Mouse (Mus musculus): ENCODE measurements around the gene Stk11. TPM values are rescaled to one million over a fixed set of nuclear protein-coding genes. Genes with fewer than 3 reads are reported as not detected.
A peak's percentile ranks its signal among the peaks of the same experiment; 100 is the strongest.

Gene Stk11
- total and polyA plus RNA-seq, 3 experiments: 47.4 to 94.9 (median 65.9) TPM

DNA sequence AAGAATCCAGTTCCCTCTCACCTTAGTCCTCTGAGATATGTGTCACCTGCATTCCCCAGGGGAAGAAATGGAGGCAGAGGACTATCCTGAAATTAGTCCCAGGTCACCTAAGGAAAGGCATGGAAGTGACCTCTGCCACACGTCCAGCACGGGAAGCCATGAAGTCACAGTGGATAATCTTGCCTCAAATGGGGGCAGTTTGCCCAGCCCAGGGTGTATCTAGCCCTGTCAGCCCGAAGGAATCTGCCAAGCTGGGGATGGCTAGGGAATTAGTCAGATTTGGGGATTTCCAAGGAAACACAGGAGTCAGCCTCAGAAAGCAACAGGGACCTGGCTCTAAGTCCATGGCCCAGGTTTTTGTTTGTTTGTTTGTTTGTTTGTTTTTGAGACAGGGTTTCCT, 11.4 kb upstream of the Stk11 start:
- in situ Hi-C loops (cut with MboI; ENCODE audit: low pct_ligation_motif_present, low pct_unique_long_range_greater_than_20kb, low sequenced_read_pairs) (no loop called here), dilution Hi-C loops (cut with MboI; ENCODE audit: extremely low pct_ligation_motif_present, extremely low pct_unique_long_range_greater_than_20kb, low sequenced_read_pairs) (no loop called here)
- no peak for TF ChIP-seq NELFE (IDR thresholded peaks at IDR 0.05; ENCODE audit: low read depth, low read length)
- no peak for TF ChIP-seq USF2 (conservative IDR thresholded peaks at IDR 0.05; ENCODE audit: low read depth, low read length)
- no peak for TF ChIP-seq KAT2A (IDR thresholded peaks at IDR 0.05; ENCODE audit: insufficient replicate concordance, low read length)
- no peak for TF ChIP-seq JUN (IDR thresholded peaks at IDR 0.05; ENCODE audit: insufficient read depth, low read depth, low read length)
- no peak for TF ChIP-seq CHD1 (IDR thresholded peaks at IDR 0.05; ENCODE audit: low read depth, low read length)
- TF ChIP-seq SMC3 (IDR thresholded peaks at IDR 0.05; ENCODE audit: low read depth, low read length): no peak
- no peak overlapping the region for H3K4me3 ChIP-seq (replicated peaks in 1 of 3; ENCODE audit: low read depth in 2 of 3, low read length in 2 of 3, poor library complexity in 1 of 3)
- no peak overlapping the region for H3K4me2 ChIP-seq (ENCODE audit: insufficient read depth, low read depth, poor library complexity, severe bottlenecking)
- H3K36me3 ChIP-seq (replicated peaks in 1 of 2; ENCODE audit: control insufficient read depth in 1 of 2, insufficient read depth in 1 of 2, low read length in 1 of 2): peaks cover 0 to 17% of the 10 kb centered on the region in 2 experiments
- H3K9ac ChIP-seq (ENCODE audit: insufficient read depth, low read depth): no peak overlapping the region
- H3K27me3 ChIP-seq (replicated peaks): no peaks in the 10 kb centered on the region
- no peak overlapping the region for H3K27ac ChIP-seq (ENCODE audit: insufficient read depth, low read depth)
- DNase-seq (ENCODE audit: extremely low read depth): no peak
- no peaks in the 10 kb centered on the region for H3K9me3 ChIP-seq (replicated peaks; ENCODE audit: low read length)
- peaks cover 28% of the 10 kb centered on the region for H3K79me2 ChIP-seq (replicated peaks; ENCODE audit: control insufficient read depth, extremely low read depth, insufficient read depth, poor library complexity, severe bottlenecking)
- H3K4me1 ChIP-seq (ENCODE audit: control insufficient read depth in 1 of 2, insufficient read depth in 2 of 2): peaks cover 23 to 63% of the 10 kb centered on the region in 2 experiments

DNA sequence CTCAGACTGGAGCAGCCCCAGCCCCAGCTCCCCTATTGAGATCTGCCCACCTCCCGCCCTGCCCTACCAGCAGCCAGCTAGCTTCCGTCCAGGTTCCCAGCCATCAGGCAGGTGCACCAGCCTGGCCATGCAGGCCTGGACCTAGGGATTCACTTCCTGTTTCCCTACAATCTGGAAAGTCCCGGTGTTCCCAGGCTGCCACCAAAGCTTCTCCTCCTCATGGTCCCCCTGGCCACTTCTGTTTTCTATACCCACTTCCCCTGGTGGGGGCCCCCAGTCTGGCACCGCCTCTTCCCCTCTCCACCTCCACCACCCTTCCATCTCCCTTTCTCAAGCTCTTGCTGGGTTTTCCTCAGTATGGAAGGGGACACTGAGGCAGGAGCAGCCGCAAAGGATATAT, 10.1 kb upstream of the Stk11 start, which contains the start of gene Sbno2:
Gene Sbno2, minus strand, starts transcription at position 112 of the 400 bp plus-strand sequence.
- Histone ChIP-seq H3K4me2 (ENCODE audit: insufficient read depth, low read depth, poor library complexity, severe bottlenecking) (0 out of 2 replicates have a peak within 1 kb of the TSS, but pooled peaks have one; percentile 27), H3K4me3 (replicated peaks in 1 of 3; ENCODE audit: low read depth in 2 of 3, low read length in 2 of 3, poor library complexity in 1 of 3) (no peak within 1 kb of the TSS), H3K27ac (ENCODE audit: insufficient read depth, low read depth) (no peak within 1 kb of the TSS), H3K9ac (ENCODE audit: insufficient read depth, low read depth) (no peak within 1 kb of the TSS), H3K27me3 (replicated peaks) (no peaks in the 10 kb centered on the region), H3K79me2 (replicated peaks; ENCODE audit: control insufficient read depth, extremely low read depth, insufficient read depth, poor library complexity, severe bottlenecking) (peaks cover 18% of the 10 kb centered on the region), H3K36me3 (replicated peaks in 1 of 2; ENCODE audit: control insufficient read depth in 1 of 2, insufficient read depth in 1 of 2, low read length in 1 of 2) (peaks cover 0 to 5% of the 10 kb centered on the region in 2 experiments), H3K9me3 (replicated peaks; ENCODE audit: low read length) (no peaks in the 10 kb centered on the region), H3K4me1 (ENCODE audit: control insufficient read depth in 1 of 2, insufficient read depth in 2 of 2) (peaks cover 14 to 54% of the 10 kb centered on the region in 2 experiments)
- dilution Hi-C loops (cut with MboI; ENCODE audit: extremely low pct_ligation_motif_present, extremely low pct_unique_long_range_greater_than_20kb, low sequenced_read_pairs) (no loop called here), in situ Hi-C loops (cut with MboI; ENCODE audit: low pct_ligation_motif_present, low pct_unique_long_range_greater_than_20kb, low sequenced_read_pairs) (no loop called here)
- TF ChIP-seq IRF4 (IDR thresholded peaks at IDR 0.05; ENCODE audit: low read depth, low read length) (0 out of 2 replicates have a peak, but pooled peaks have one; percentile 28), EP300 (IDR thresholded peaks at IDR 0.05; ENCODE audit: low read length) (peak; percentile 50; the same call in 1 of the 2 replicates), MAX (IDR thresholded peaks at IDR 0.05; ENCODE audit: low read length) (no peak), ELF1 (IDR thresholded peaks at IDR 0.05; ENCODE audit: low read depth, low read length) (0 out of 2 replicates have a peak, but pooled peaks have one; percentile 23), MYC (IDR thresholded peaks at IDR 0.05; ENCODE audit: low read depth, low read length) (0 out of 2 replicates have a peak, but pooled peaks have one; percentile 29), CHD2 (IDR thresholded peaks at IDR 0.05; ENCODE audit: low read length) (no peak)
- no peak for DNase-seq (ENCODE audit: extremely low read depth)

DNA sequence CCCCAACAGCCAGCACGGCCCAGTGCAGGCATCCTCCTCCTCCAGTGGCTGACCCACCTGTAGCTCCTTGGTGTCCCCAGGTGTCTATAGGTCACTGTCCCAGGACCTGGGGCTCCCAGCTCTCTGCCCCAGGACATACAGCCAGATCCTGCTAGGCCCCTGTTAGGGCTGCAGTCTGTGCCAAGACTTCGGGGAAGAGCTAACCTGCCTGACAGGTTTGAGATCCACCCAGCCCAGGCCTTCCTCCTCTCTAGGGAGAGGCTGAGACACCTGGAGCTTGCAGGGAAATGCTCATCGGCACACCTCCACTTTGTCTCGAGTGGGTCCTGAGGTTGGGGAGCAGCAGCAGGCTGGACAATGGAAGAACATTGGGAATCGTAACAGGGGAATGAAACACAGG, 9.7 kb upstream of the Stk11 start:
- no peak overlapping the region for H3K27ac ChIP-seq (ENCODE audit: insufficient read depth, low read depth)
- H3K9me3 ChIP-seq (replicated peaks; ENCODE audit: low read length): no peaks in the 10 kb centered on the region
- TF ChIP-seq ZC3H11A (IDR thresholded peaks at IDR 0.05; ENCODE audit: low read depth, low read length) (no peak), ELF1 (IDR thresholded peaks at IDR 0.05; ENCODE audit: low read depth, low read length) (no peak), ETS1 (conservative IDR thresholded peaks at IDR 0.05; ENCODE audit: low read depth, low read length) (no peak), JUND (conservative IDR thresholded peaks at IDR 0.05; ENCODE audit: low read depth, low read length) (no peak), CHD1 (IDR thresholded peaks at IDR 0.05; ENCODE audit: low read depth, low read length) (no peak), ZKSCAN1 (IDR thresholded peaks at IDR 0.05; ENCODE audit: borderline replicate concordance, low read depth, low read length) (no peak), UBTF (IDR thresholded peaks at IDR 0.05; ENCODE audit: low read depth, low read length) (no peak), KAT2A (IDR thresholded peaks at IDR 0.05; ENCODE audit: insufficient replicate concordance, low read length) (no peak)
- in situ Hi-C loops (cut with MboI; ENCODE audit: low pct_ligation_motif_present, low pct_unique_long_range_greater_than_20kb, low sequenced_read_pairs): no loop called here
- H3K4me1 ChIP-seq (ENCODE audit: control insufficient read depth in 1 of 2, insufficient read depth in 2 of 2): peaks cover 12 to 49% of the 10 kb centered on the region in 2 experiments
- no peak overlapping the region for H3K4me3 ChIP-seq (replicated peaks in 1 of 3; ENCODE audit: low read depth in 2 of 3, low read length in 2 of 3, poor library complexity in 1 of 3)
- no peaks in the 10 kb centered on the region for H3K27me3 ChIP-seq (replicated peaks)
- H3K36me3 ChIP-seq (replicated peaks in 1 of 2; ENCODE audit: control insufficient read depth in 1 of 2, insufficient read depth in 1 of 2, low read length in 1 of 2): peaks cover 0 to under 1% of the 10 kb centered on the region in 2 experiments
- H3K4me2 ChIP-seq (ENCODE audit: insufficient read depth, low read depth, poor library complexity, severe bottlenecking): no peak overlapping the region
- peaks cover 13% of the 10 kb centered on the region for H3K79me2 ChIP-seq (replicated peaks; ENCODE audit: control insufficient read depth, extremely low read depth, insufficient read depth, poor library complexity, severe bottlenecking)
- dilution Hi-C loops (cut with MboI; ENCODE audit: extremely low pct_ligation_motif_present, extremely low pct_unique_long_range_greater_than_20kb, low sequenced_read_pairs): no loop called here
- no peak for DNase-seq (ENCODE audit: extremely low read depth)
- no peak overlapping the region for H3K9ac ChIP-seq (ENCODE audit: insufficient read depth, low read depth)

Data from CH12.LX (cell line).